Mouse (Mus musculus) intestine, embryonic 14.5 days (tissue): ENCODE data around the gene Tbc1d16. TPM values are rescaled to one million over a fixed set of nuclear protein-coding genes. Genes with fewer than 3 reads are reported as not detected.

Source experiments
- ATAC-seq: fragments of 200-750 bp; cut with Nextera tagmentation; replicated peaks from 2 replicates; pipeline ENCODE4 v1.8.0; 2017; ENCODE audit warnings: low read depth, moderate number of reproducible peaks, moderate TSS enrichment, moderate library complexity; ENCODE audit not compliant: low FRiP score, low TSS enrichment
- DNase-seq: peaks from one replicate; pipeline ENCODE4 v3.0.0-alpha.2; 2018; ENCODE audit warnings: low spot score
- H3K27ac ChIP-seq: fragments of 300-500 bp; sonication (generic); 2 replicates; pipeline ENCODE4 v1.5.1; 2014; ENCODE audit warnings: low read depth, mild to moderate bottlenecking, control low read depth
- H3K27me3 ChIP-seq: fragments of 300-500 bp; sonication (generic); replicated peaks from 2 replicates; pipeline ENCODE4 v1.6.1; 2014; ENCODE audit warnings: low read length, control low read depth; ENCODE audit not compliant: control insufficient read depth, insufficient read depth
- H3K36me3 ChIP-seq: fragments of 300-500 bp; sonication (generic); 2 replicates; pipeline ENCODE4 v1.6.1; 2014; ENCODE audit warnings: low read length, control low read depth; ENCODE audit not compliant: control insufficient read depth, insufficient read depth
- H3K4me1 ChIP-seq: fragments of 300-500 bp; sonication (generic); replicated peaks from 2 replicates; pipeline ENCODE4 v1.6.1; 2014; ENCODE audit warnings: low read length, control low read depth, mixed read lengths; ENCODE audit not compliant: control insufficient read depth, insufficient read depth
- H3K4me2 ChIP-seq: fragments of 300-500 bp; sonication (generic); 2 replicates; pipeline ENCODE4 v1.6.1; 2014; ENCODE audit warnings: low read length
- H3K4me3 ChIP-seq: fragments of 300-500 bp; sonication (generic); 2 replicates; pipeline ENCODE4 v1.5.1; 2014; ENCODE audit warnings: low read depth, low read length, control low read depth, mixed read lengths
- H3K9ac ChIP-seq: fragments of 300-500 bp; sonication (generic); 2 replicates; pipeline ENCODE4 v1.6.1; 2014; ENCODE audit warnings: mild to moderate bottlenecking, low read length
- H3K9me3 ChIP-seq: fragments of 300-500 bp; sonication (generic); 2 replicates; pipeline ENCODE4 v1.6.1; 2016; ENCODE audit warnings: low read length, control low read depth; ENCODE audit not compliant: control insufficient read depth
- WGBS: fragments of 180-500 bp; shearing (Covaris S2); extraction: QIAGEN DNeasy Blood & Tissue Kit; methylation state at CpG from one replicate; pipeline ENCODE4 v1.1.7; 2014; 5-methylcytosine and 5-hydroxymethylcytosine counted together
- polyA plus RNA-seq: library from polyadenylated mRNA; unstranded; fragments of >200 nt; fragmentation: Nextera tagmentation; extraction: Ambion mirVana; gene quantifications from 2 replicates; pipeline ENCODE4 v1.2.1, GENCODE M21; 2014

The Tbc1d16 gene
- polyA plus RNA-seq, 1 experiment from 2014 or later = 13.0 TPM

- Histone ChIP-seq H3K27ac (no peak overlapping the region), H3K9me3 (no peaks in the 10 kb centered on the region), H3K36me3 (peaks cover 31% of the 10 kb centered on the region), H3K9ac (no peak overlapping the region), H3K27me3 (peaks cover 5% of the 10 kb centered on the region; the same call in 1 of the 2 replicates), H3K4me2 (no peak overlapping the region), H3K4me1 (no peaks in the 10 kb centered on the region), H3K4me3 (no peak overlapping the region)
- DNase-seq = no peak
- WGBS = 60% methylated on average over 30 of the region's 30 CpGs
- ATAC-seq = no peak
Observed at GRCm38 (mm10) chr11:119155638-119156480, 72.4 kb downstream of the Tbc1d16 start.

GRCm38 (mm10) chr11:119152321-119152831 lies 75.9 kb downstream of the Tbc1d16 start:
- Histone ChIP-seq H3K4me2 (no peak overlapping the region), H3K36me3 (peaks cover 58% of the 10 kb centered on the region), H3K9me3 (no peaks in the 10 kb centered on the region), H3K4me3 (no peak overlapping the region), H3K4me1 (no peaks in the 10 kb centered on the region), H3K27ac (no peak overlapping the region), H3K27me3 (peaks cover 5% of the 10 kb centered on the region; the same call in 1 of the 2 replicates), H3K9ac (no peak overlapping the region)
- WGBS = 49% methylated on average over 14 of the region's 14 CpGs
- no peak for DNase-seq
- no peak for ATAC-seq

GRCm38 (mm10) chr11:119151073-119151607 lies 77.2 kb downstream of the Tbc1d16 start:
- no peak overlapping the region for H3K4me2 ChIP-seq
- no peaks in the 10 kb centered on the region for H3K4me1 ChIP-seq
- ATAC-seq = no peak
- peaks cover 60% of the 10 kb centered on the region for H3K36me3 ChIP-seq
- no peak for DNase-seq
- H3K27me3 ChIP-seq = peaks cover under 1% of the 10 kb centered on the region; the same call in 1 of the 2 replicates
- no peaks in the 10 kb centered on the region for H3K9me3 ChIP-seq
- no peak overlapping the region for H3K27ac ChIP-seq
- H3K4me3 ChIP-seq = no peak overlapping the region
- no peak overlapping the region for H3K9ac ChIP-seq
- WGBS = 88% methylated on average over 10 of the region's 10 CpGs

- H3K36me3 ChIP-seq = peaks cover 58% of the 10 kb centered on the region
- WGBS = 79% methylated on average over 10 of the region's 10 CpGs
Observed at GRCm38 (mm10) chr11:119150442-119150841, 77.9 kb downstream of the Tbc1d16 start.

GRCm38 (mm10) chr11:119148829-119149228 lies 79.5 kb downstream of the Tbc1d16 start:
- Histone ChIP-seq H3K4me1 (no peaks in the 10 kb centered on the region), H3K27me3 (no peaks in the 10 kb centered on the region), H3K9me3 (no peaks in the 10 kb centered on the region), H3K4me3 (no peak overlapping the region), H3K4me2 (no peak overlapping the region), H3K36me3 (peaks cover 44% of the 10 kb centered on the region), H3K27ac (no peak overlapping the region), H3K9ac (no peak overlapping the region)
- DNase-seq = no peak
- 89% methylated on average over 13 of the region's 13 CpGs for WGBS
- ATAC-seq = no peak

More at GRCm38 (mm10) chr11:119150442-119150841, 77.9 kb downstream of the Tbc1d16 start:
- Histone ChIP-seq H3K9ac (no peak overlapping the region), H3K27ac (no peak overlapping the region), H3K27me3 (no peaks in the 10 kb centered on the region), H3K4me3 (no peak overlapping the region), H3K4me2 (no peak overlapping the region), H3K4me1 (no peaks in the 10 kb centered on the region), H3K9me3 (no peaks in the 10 kb centered on the region)
- ATAC-seq (no peak), DNase-seq (no peak)

- Histone ChIP-seq H3K9me3 (no peaks in the 10 kb centered on the region), H3K4me3 (no peak overlapping the region), H3K4me1 (no peaks in the 10 kb centered on the region), H3K9ac (no peak overlapping the region), H3K4me2 (no peak overlapping the region), H3K27ac (no peak overlapping the region), H3K36me3 (peaks cover 32% of the 10 kb centered on the region), H3K27me3 (no peaks in the 10 kb centered on the region)
- DNase-seq = no peak
- WGBS = 82% methylated on average over 8 of the region's 8 CpGs
- no peak for ATAC-seq
Observed at GRCm38 (mm10) chr11:119147153-119147552, 81.1 kb downstream of the Tbc1d16 start.

- Histone ChIP-seq H3K9ac (no peak overlapping the region), H3K4me1 (no peaks in the 10 kb centered on the region), H3K36me3 (peaks cover 30% of the 10 kb centered on the region), H3K9me3 (no peaks in the 10 kb centered on the region), H3K4me3 (no peak overlapping the region), H3K4me2 (no peak overlapping the region), H3K27ac (no peak overlapping the region), H3K27me3 (no peaks in the 10 kb centered on the region)
- no peak for DNase-seq
- ATAC-seq = no peak
- WGBS = 32% methylated on average over 12 of the region's 12 CpGs
Observed at GRCm38 (mm10) chr11:119146140-119146539, 82.2 kb downstream of the Tbc1d16 start.

GRCm38 (mm10) chr11:119144801-119145475 lies 83.4 kb downstream of the Tbc1d16 start:
- Histone ChIP-seq H3K27me3 (no peaks in the 10 kb centered on the region), H3K4me1 (no peaks in the 10 kb centered on the region), H3K36me3 (peaks cover 27% of the 10 kb centered on the region), H3K4me2 (no peak overlapping the region), H3K9ac (no peak overlapping the region), H3K9me3 (no peaks in the 10 kb centered on the region), H3K4me3 (no peak overlapping the region), H3K27ac (no peak overlapping the region)
- ATAC-seq (no peak), DNase-seq (no peak)
- 76% methylated on average over 16 of the region's 16 CpGs for WGBS
